Mouse (Mus musculus) liver, embryonic 14.5 days (tissue): ENCODE results near the gene Calm3. TPM values are rescaled to one million over a fixed set of nuclear protein-coding genes. Genes with fewer than 3 reads are reported as not detected.

Experiments
- ATAC-seq: fragments of 200-750 bp; cut with Nextera tagmentation; 2 replicates; pipeline ENCODE4 v1.8.0; 2017; ENCODE audit warnings: moderate number of reproducible peaks, mild to moderate bottlenecking, moderate library complexity; ENCODE audit not compliant: insufficient read depth
- DNase-seq, 3 experiments: peaks; one replicate each; pipeline ENCODE4 v3.0.0-alpha.2; 2012 to 2013; ENCODE audit warnings: low read depth in 3 of 3, low spot score in 3 of 3
- H3K27ac ChIP-seq: fragments of 300-500 bp; sonication (generic); 2 replicates; pipeline ENCODE4 v1.5.1; 2014; ENCODE audit warnings: moderate library complexity, mild to moderate bottlenecking, control low read depth, inconsistent platforms
- H3K27me3 ChIP-seq: fragments of 300-500 bp; sonication (generic); 2 replicates; pipeline ENCODE4 v1.6.1; 2014; ENCODE audit warnings: mild to moderate bottlenecking, low read length, moderate library complexity; ENCODE audit not compliant: control insufficient read depth, insufficient read depth
- H3K36me3 ChIP-seq: fragments of 300-500 bp; sonication (generic); replicated peaks from 2 replicates; pipeline ENCODE4 v1.6.1; 2014; ENCODE audit warnings: low read depth; ENCODE audit not compliant: control insufficient read depth, insufficient read depth
- H3K4me1 ChIP-seq, 2 experiments: fragments of 200-500 bp in 1 of 2; fragments of 300-500 bp in 1 of 2; sonication (generic) in 1 of 2; replicated peaks; 2 replicates each; pipeline ENCODE4 v1.6.1; 2012 to 2014; ENCODE audit warnings: antibody characterized with exemption in 1 of 2, inconsistent platforms in 1 of 2, low read length in 1 of 2; ENCODE audit not compliant: control insufficient read depth in 2 of 2, insufficient read depth in 2 of 2
- H3K4me2 ChIP-seq: fragments of 300-500 bp; sonication (generic); 2 replicates; pipeline ENCODE4 v1.6.1; 2014; ENCODE audit warnings: low read depth, mild to moderate bottlenecking, control low read depth, moderate library complexity
- H3K4me3 ChIP-seq, 2 experiments: fragments of 200-500 bp in 1 of 2; fragments of 300-500 bp in 1 of 2; sonication (generic) in 1 of 2; 2 replicates each; pipeline ENCODE4 v1.5.1; 2012 to 2014; ENCODE audit warnings: low read depth in 2 of 2, low read length in 2 of 2, mild to moderate bottlenecking in 2 of 2, control low read depth in 1 of 2, inconsistent platforms in 1 of 2, moderate library complexity in 1 of 2; ENCODE audit not compliant: insufficient read depth in 1 of 2
- H3K9ac ChIP-seq: fragments of 300-500 bp; sonication (generic); replicated peaks from 2 replicates; pipeline ENCODE4 v1.6.1; 2014; ENCODE audit warnings: mild to moderate bottlenecking, control low read depth, moderate library complexity
- H3K9me3 ChIP-seq: fragments of 300-500 bp; sonication (generic); 2 replicates; pipeline ENCODE4 v1.6.1; 2016; ENCODE audit warnings: low read length, mixed read lengths; ENCODE audit not compliant: control insufficient read depth
- CTCF ChIP-seq: IDR thresholded peaks from 2 replicates; pipeline ENCODE4 v1.5.1; 2016; ENCODE audit warnings: antibody characterized with exemption, low read depth, control low read depth
- EP300 ChIP-seq: IDR thresholded peaks from 2 replicates; pipeline ENCODE4 v1.6.1; 2016; ENCODE audit warnings: antibody characterized with exemption, low read depth
- whole genome bisulfite sequencing: fragments of 180-500 bp; shearing (Covaris S2); extraction: QIAGEN DNeasy Blood & Tissue Kit; methylation state at CpG from one replicate; pipeline ENCODE4 v1.1.7; 2014; ENCODE audit not compliant: insufficient replicate concordance; 5-methylcytosine and 5-hydroxymethylcytosine counted together
- polyA plus RNA-seq, 2 experiments: library from polyadenylated mRNA; depleted of rRNA in 1 of 2; stranded (reverse) in 1 of 2; unstranded in 1 of 2; fragments of >200 nt; fragmentation: Nextera tagmentation in 1 of 2; extraction: Ambion mirVana in 1 of 2; gene quantifications; 2 replicates each; pipeline versions ENCODE4 v1.2.1 to v1.2.3; 2012 to 2014

The Calm3 gene
- polyA plus RNA-seq (2012; rRNA removed) (72.2 and 90.3 TPM in 2 replicates), polyA plus RNA-seq (2014; fragmentation: Nextera tagmentation; extraction: Ambion mirVana) (115 and 122 TPM in 2 replicates)

GRCm38 (mm10) chr7:16924037-16924834, at the start of gene Calm3:
Calm3 (minus strand) TSS chr7:16924114.
- 2% methylated on average over 64 of the region's 64 CpGs for WGBS
- ATAC-seq = peak; percentile 89
- TF ChIP-seq CTCF (peak; percentile 42), EP300 (peak; percentile 70)

GRCm38 (mm10) chr7:16971160-16971559, 47.2 kb upstream of the Calm3 start:
- Histone ChIP-seq H3K9ac (no peak overlapping the region), H3K4me1 (no peaks in the 10 kb centered on the region), H3K36me3 (no peaks in the 10 kb centered on the region), H3K9me3 (no peaks in the 10 kb centered on the region), H3K4me2 (no peak overlapping the region), H3K27me3 (no peaks in the 10 kb centered on the region), H3K27ac (no peak overlapping the region), H3K4me3 (no peak overlapping the region)
- no peak for ATAC-seq
- TF ChIP-seq CTCF (no peak), EP300 (no peak)
- 34% methylated on average over 3 of the region's 3 CpGs for WGBS
- DNase-seq = no peak

More at GRCm38 (mm10) chr7:16924037-16924834, at the start of gene Calm3:
- H3K4me1 ChIP-seq = peaks cover 16 to 32% of the 10 kb centered on the region in 2 experiments
- peaks cover 4% of the 10 kb centered on the region; the same call in 1 of the 2 replicates for H3K36me3 ChIP-seq
- H3K9ac ChIP-seq = peak within 1 kb of the TSS; percentile 97
- H3K9me3 ChIP-seq = no peaks in the 10 kb centered on the region
- no peaks in the 10 kb centered on the region for H3K27me3 ChIP-seq
- DNase-seq = peak; percentile 99 to 100 (median 99)
- peak within 1 kb of the TSS; percentile 68 for H3K4me2 ChIP-seq
- peak within 1 kb of the TSS; percentile 84 to 92 for H3K4me3 ChIP-seq
- H3K27ac ChIP-seq = peak within 1 kb of the TSS; percentile 79

GRCm38 (mm10) chr7:16968414-16968813, 44.5 kb upstream of the Calm3 start:
- H3K9me3 ChIP-seq = no peaks in the 10 kb centered on the region
- no peak for DNase-seq
- TF ChIP-seq EP300 (no peak), CTCF (no peak)
- 60% methylated on average over 6 of the region's 6 CpGs for WGBS
- no peaks in the 10 kb centered on the region for H3K4me1 ChIP-seq
- no peak overlapping the region for H3K4me2 ChIP-seq
- H3K36me3 ChIP-seq = no peaks in the 10 kb centered on the region
- peak; percentile 53; the same call in 1 of the 2 replicates for ATAC-seq
- no peak overlapping the region for H3K27ac ChIP-seq
- no peak overlapping the region for H3K4me3 ChIP-seq
- no peak overlapping the region for H3K9ac ChIP-seq
- H3K27me3 ChIP-seq = no peaks in the 10 kb centered on the region

- no peaks in the 10 kb centered on the region for H3K9me3 ChIP-seq
- DNase-seq (no peak), ATAC-seq (no peak)
- H3K9ac ChIP-seq = no peak overlapping the region
- no peak overlapping the region for H3K27ac ChIP-seq
- no peak overlapping the region for H3K4me3 ChIP-seq
- H3K4me1 ChIP-seq = no peaks in the 10 kb centered on the region
- 0 out of 2 replicates have a peak, but pooled peaks cover 2% of the 10 kb centered on the region for H3K27me3 ChIP-seq
- no peaks in the 10 kb centered on the region for H3K36me3 ChIP-seq
- no peak for TF ChIP-seq EP300
- TF ChIP-seq CTCF = no peak
- H3K4me2 ChIP-seq = no peak overlapping the region
- 47% methylated on average over 5 of the region's 5 CpGs for WGBS
These were observed 37.8 kb upstream of the Calm3 start for GRCm38 (mm10) chr7:16961678-16962077.

- Histone ChIP-seq H3K27me3 (0 out of 2 replicates have a peak, but pooled peaks cover 2% of the 10 kb centered on the region), H3K27ac (no peak within 1 kb of the TSS), H3K9me3 (no peaks in the 10 kb centered on the region), H3K36me3 (no peaks in the 10 kb centered on the region), H3K4me3 (no peak within 1 kb of the TSS), H3K4me2 (no peak within 1 kb of the TSS), H3K4me1 (no peaks in the 10 kb centered on the region), H3K9ac (no peak within 1 kb of the TSS)
- ATAC-seq (no peak), DNase-seq (no peak)
- 31% methylated on average over 17 of the region's 17 CpGs for WGBS
- no peak for TF ChIP-seq EP300
- no peak for TF ChIP-seq CTCF
These were observed 35.7 kb upstream of the Calm3 start, which contains the start of gene Pnmal1 for GRCm38 (mm10) chr7:16959539-16960187. Pnmal1 (plus strand) TSS chr7:16959679.
